Mouse (Mus musculus) cerebellum, adult 11-12 months (tissue): ENCODE measurements around the gene Hmgcr.
"Not testable (repeated sequence)": the region's sequence is repeated elsewhere in the genome, so short reads cannot be mapped to it uniquely, and the experiment has no call there.

Experiments used
- DNase-seq: peaks from one replicate; pipeline ENCODE4 v3.0.0; 2022

Hmgcr gene

DNA sequence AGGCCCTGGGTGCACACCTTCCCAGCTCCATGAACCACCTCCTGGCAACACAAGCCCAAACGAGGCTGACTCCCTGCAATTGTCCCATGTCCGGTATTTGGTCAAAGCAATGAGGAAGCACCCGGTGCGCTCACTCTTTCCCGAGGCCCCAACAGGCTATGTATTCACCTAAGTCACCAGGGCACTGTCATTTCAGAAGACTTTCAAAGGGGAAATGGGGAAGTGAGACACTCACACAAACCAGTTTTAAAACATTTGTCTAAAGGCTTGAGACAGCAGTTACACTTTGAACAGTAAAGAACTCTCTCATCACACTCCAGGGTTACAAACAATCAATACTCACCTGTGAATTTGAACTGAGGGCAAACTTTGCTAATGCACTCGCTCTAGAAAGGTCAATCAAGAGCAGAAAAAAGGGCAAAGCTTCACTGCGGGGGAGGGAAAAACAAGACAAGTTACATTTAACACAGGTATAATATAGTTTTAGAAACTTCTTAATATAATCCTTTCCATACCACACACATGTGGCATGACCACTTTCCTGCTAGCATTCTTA lies 6.2 kb downstream of the Hmgcr start:
- no peak for DNase-seq

DNA sequence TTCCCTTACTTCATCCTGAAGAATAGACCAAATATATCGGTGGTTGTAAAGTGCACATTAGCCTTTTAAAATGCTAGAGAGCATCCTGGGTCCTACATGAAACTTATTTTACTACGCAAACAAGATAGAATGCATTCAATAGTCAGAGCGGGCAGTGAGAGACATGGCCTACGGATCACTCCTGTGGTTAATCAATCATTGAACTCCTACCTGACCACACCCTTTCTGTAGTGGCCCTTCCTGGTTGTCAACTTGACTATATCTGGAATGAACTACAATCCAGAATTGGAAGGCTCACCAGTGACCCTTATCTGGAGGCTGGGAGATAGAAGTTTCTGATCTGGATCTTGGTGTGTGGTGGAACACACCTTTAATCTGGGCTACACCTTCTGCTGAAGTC lies 7.6 kb downstream of the Hmgcr start:
- not testable (repeated sequence) for DNase-seq

GRCm38 (mm10) chr13:96660095-96660860 lies 10.5 kb downstream of the Hmgcr start:
- DNase-seq: no peak

GRCm38 (mm10) chr13:96658936-96659335 lies 11.8 kb downstream of the Hmgcr start:
- no peak for DNase-seq

GRCm38 (mm10) chr13:96656673-96657072 lies 14.1 kb downstream of the Hmgcr start:
- DNase-seq: no peak

DNA sequence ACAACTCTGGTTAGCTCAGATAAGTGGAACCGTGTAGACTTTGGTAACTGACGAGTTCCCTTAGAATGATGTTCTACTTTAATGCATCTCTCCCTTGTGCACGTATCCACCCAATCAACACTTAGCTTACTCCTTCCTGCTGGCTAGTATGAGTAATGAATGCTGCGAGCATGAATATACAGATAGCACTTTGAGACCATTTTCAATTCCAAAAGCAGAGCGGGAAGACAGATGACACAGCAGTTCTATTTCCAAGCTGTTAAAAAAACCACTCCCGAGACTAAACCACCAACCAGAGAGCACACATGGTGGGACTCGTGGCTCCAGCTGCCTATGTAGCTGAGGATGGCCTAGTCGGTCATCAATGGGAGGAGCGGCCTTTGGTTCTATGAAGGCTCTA lies 17.7 kb downstream of the Hmgcr start:
- DNase-seq: no peak

DNA sequence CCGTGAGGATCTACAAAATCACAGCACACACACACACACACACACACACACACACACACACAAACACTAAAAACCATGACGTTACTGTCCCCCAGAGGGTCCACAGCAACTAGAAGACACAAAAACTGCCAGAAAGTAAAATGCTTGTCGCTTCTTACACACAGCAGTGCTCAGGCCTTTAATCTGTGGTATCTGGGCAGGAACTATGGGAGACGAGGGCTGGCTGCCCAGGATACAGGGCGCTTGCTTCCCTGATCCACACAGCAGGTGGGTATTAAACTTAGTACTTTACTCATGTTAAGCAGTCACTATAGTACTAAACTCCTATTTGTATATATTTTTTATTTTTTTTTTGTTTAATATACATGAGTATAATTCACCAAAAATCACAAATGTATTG lies 24.9 kb downstream of the Hmgcr start:
- DNase-seq: no peak

- DNase-seq: no peak
These were observed 26.6 kb downstream of the Hmgcr start for GRCm38 (mm10) chr13:96644168-96644567.

DNA sequence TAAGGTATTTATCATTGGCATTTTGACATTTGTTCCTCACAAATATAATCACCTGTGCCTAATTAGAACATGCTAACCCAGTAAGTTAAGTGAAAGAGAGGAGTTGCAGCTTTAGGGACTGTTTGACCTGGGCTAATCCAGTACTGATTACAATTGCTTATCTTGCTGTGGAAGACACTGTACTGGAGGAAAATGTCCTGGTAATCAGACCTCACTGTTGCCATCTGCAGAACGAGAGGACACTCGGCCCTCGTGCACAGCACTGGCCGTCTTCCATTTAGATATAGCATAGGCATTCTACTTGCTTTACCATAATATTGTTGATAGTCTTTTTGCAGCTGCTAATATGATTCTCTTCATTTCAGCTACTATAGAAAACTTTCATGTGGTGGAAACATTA lies 40.3 kb downstream of the Hmgcr start:
- DNase-seq: no peak

- DNase-seq: no peak
These were observed 49.8 kb downstream of the Hmgcr start for GRCm38 (mm10) chr13:96620891-96621290.

- DNase-seq: no peak
These were observed 56.1 kb downstream of the Hmgcr start for GRCm38 (mm10) chr13:96614615-96615014.

DNA sequence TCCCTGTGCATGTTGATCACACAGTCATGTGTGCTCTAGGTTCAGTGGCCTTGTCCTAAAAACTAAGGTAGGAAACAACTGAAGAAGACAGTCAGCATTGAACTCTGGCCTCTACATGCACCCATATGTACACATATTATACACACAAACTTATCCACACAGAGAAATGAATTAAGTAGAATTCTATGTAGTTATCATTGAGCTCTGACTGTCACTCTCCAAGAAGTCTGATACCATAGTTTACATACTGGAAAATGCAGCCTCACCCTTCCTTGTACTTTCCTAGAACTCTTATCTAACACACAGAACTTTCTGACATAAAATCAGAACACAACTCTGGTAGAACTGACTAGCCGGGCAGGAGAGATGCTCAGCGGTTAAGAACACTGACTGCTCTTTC lies 66.5 kb downstream of the Hmgcr start:
- no peak for DNase-seq

DNA sequence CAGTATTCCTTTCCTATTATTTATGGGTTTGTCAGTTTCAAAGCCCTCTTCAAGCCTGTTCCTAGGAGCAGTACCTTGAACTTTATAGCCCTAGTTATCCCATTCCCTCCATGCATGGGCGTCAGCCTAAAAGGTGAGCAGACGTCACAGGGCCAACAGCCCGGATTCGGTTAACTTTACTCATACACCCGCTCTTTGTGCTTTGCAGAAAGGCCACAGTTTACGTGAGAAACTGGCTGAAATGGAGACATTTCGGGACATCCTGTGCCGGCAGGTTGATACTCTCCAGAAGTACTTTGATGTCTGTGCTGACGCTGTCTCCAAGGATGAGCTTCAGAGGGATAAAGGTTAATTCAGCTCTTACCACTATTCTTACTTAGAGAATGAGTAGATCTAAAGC lies 71.6 kb downstream of the Hmgcr start:
- no peak for DNase-seq
